Mouse (Mus musculus) hindbrain, embryonic 13.5 days (tissue): Measurements from ENCODE around the gene Znrf2. TPM values are rescaled to one million over a fixed set of nuclear protein-coding genes. Genes with fewer than 3 reads are reported as not detected.

Experiments
- ATAC-seq: fragments of 200-750 bp; cut with Nextera tagmentation; 2 replicates; pipeline ENCODE4 v1.8.0; 2017; ENCODE audit warnings: moderate TSS enrichment; ENCODE audit not compliant: low FRiP score
- H3K27ac ChIP-seq: fragments of 300-500 bp; sonication (generic); 2 replicates; pipeline ENCODE4 v1.5.1; 2015; ENCODE audit warnings: inconsistent platforms, mild to moderate bottlenecking, moderate library complexity
- H3K27me3 ChIP-seq: fragments of 300-500 bp; sonication (generic); 2 replicates; pipeline ENCODE4 v1.6.1; 2015; ENCODE audit warnings: mild to moderate bottlenecking, inconsistent platforms
- H3K36me3 ChIP-seq: fragments of 300-500 bp; sonication (generic); 2 replicates; pipeline ENCODE4 v1.6.1; 2015; ENCODE audit warnings: mild to moderate bottlenecking, inconsistent platforms
- H3K4me1 ChIP-seq: fragments of 300-500 bp; sonication (generic); replicated peaks from 2 replicates; pipeline ENCODE4 v1.6.1; 2015; ENCODE audit warnings: inconsistent platforms
- H3K4me2 ChIP-seq: fragments of 300-500 bp; sonication (generic); 2 replicates; pipeline ENCODE4 v1.6.1; 2015; ENCODE audit warnings: inconsistent platforms, mild to moderate bottlenecking, moderate library complexity
- H3K4me3 ChIP-seq: fragments of 300-500 bp; sonication (generic); 2 replicates; pipeline ENCODE4 v1.5.1; 2015; ENCODE audit warnings: mild to moderate bottlenecking, inconsistent platforms
- H3K9ac ChIP-seq: fragments of 300-500 bp; sonication (generic); 2 replicates; pipeline ENCODE4 v1.6.1; 2015; ENCODE audit warnings: mild to moderate bottlenecking, inconsistent platforms
- H3K9me3 ChIP-seq: fragments of 300-500 bp; sonication (generic); 2 replicates; pipeline ENCODE4 v1.6.1; 2016; ENCODE audit warnings: inconsistent platforms
- WGBS: fragments of 180-500 bp; shearing (Covaris S2); methylation state at CpG from one replicate; pipeline ENCODE4 v1.1.7; 2015; 5-methylcytosine and 5-hydroxymethylcytosine counted together
- polyA plus RNA-seq: library from polyadenylated mRNA; unstranded; fragments of >200 nt; fragmentation: Nextera tagmentation; extraction: Ambion mirVana; gene quantifications from 2 replicates; pipeline ENCODE4 v1.2.1, GENCODE M21; 2015

Gene Znrf2
- polyA plus RNA-seq, 1 experiment from 2014 or later: 5.6 TPM

DNA sequence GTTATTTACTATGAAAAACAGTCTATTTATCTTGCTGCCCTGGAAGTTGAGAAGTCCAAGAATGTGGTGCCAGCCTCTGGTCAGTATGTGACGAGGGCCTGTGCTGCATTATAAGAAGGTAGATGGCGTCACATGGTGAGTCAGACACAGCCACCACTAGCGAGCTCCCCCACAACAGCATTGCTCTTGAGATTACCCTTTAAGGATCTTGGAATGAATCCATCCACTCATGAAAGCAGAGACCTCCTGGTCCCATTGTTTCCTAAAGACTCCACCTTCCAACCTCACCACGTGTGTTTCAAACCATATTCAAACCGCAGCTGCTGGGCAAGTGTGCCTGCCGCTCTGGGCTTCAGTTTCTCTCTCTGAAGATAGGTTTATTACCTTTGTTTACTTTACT, 28.2 kb upstream of the Znrf2 start:
- H3K4me1 ChIP-seq: peaks cover 5% of the 10 kb centered on the region
- no peak overlapping the region for H3K9ac ChIP-seq
- no peak overlapping the region for H3K4me2 ChIP-seq
- H3K9me3 ChIP-seq: no peaks in the 10 kb centered on the region
- no peaks in the 10 kb centered on the region for H3K36me3 ChIP-seq
- ATAC-seq: no peak
- 67% methylated on average over 6 of the region's 6 CpGs for WGBS
- no peak overlapping the region for H3K27ac ChIP-seq
- no peak overlapping the region for H3K4me3 ChIP-seq
- H3K27me3 ChIP-seq: 0 out of 2 replicates have a peak, but pooled peaks cover 6% of the 10 kb centered on the region

DNA sequence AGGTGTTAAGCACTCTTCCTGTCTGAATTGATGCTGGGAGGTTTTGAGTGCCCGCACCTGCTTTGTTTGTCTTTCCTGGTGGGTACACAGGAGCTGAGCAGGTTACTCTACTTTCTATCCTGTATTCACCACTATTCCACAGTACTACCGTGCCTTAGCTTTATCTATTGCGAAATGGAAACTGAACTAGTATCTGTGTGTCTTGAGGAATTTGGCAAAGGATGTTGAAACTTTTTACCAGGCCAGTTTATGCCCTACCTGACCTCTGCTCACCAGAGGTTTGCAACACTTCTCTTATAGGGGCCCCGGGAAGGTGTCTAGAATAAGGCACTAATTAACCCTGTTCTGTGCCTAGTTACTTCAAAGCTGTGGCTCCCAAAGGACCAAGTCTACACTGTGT, 27.6 kb upstream of the Znrf2 start:
- H3K4me3 ChIP-seq: no peak overlapping the region

DNA sequence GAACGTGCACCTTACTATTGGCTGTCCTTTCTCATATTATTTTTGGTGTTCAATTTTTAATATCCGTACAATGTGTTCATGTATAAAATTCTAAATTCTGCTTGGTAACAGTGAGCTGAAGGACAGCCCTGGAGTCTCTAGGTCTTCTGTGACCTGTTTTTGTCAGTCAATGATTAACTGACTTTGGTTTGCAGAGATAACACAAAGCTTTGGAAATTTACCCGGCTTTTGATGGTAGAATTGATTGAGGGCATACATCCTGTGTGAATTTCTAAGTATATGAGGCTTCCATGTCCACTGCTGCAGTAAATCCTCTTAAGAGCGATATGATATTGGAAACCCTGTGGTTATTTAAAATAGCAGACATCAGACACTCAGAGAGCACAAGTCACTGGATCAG, 26.6 kb upstream of the Znrf2 start:
- Histone ChIP-seq H3K36me3 (no peaks in the 10 kb centered on the region), H3K9me3 (no peaks in the 10 kb centered on the region), H3K4me2 (no peak overlapping the region), H3K4me3 (no peak overlapping the region), H3K27me3 (no peaks in the 10 kb centered on the region), H3K4me1 (peaks cover 3% of the 10 kb centered on the region), H3K27ac (no peak overlapping the region), H3K9ac (no peak overlapping the region)
- ATAC-seq: no peak
- 86% methylated on average over 4 of the region's 4 CpGs for WGBS

More for the DNA sequence above, 27.6 kb upstream of the Znrf2 start:
- Histone ChIP-seq H3K4me2 (no peak overlapping the region), H3K27me3 (no peaks in the 10 kb centered on the region), H3K4me1 (peaks cover 5% of the 10 kb centered on the region), H3K9ac (no peak overlapping the region), H3K36me3 (no peaks in the 10 kb centered on the region), H3K27ac (no peak overlapping the region), H3K9me3 (no peaks in the 10 kb centered on the region)
- 94% methylated on average over 4 of the region's 4 CpGs for WGBS
- no peak for ATAC-seq

DNA sequence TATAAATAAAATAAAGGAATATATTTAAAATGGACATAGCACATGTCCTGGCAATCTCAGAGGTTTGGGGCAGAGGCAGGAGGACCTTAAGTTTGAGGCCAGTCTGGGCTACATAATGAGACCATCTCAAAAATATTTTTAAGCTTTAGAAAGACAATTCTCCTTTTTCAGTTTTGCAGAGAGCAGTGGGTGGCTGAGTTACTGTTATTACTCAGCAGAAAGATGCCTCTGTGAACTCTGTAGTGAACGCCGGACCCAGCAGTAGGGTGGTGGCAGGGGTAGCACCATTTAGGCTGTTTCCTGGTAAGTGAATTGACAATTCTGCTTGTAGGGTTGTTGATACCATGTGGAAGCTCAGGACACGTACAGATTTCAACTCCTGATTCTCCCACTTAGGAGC, 22.9 kb upstream of the Znrf2 start:
- H3K4me2 ChIP-seq: no peak overlapping the region
- H3K27me3 ChIP-seq: no peaks in the 10 kb centered on the region
- 90% methylated on average over 3 of the region's 3 CpGs for WGBS
- ATAC-seq: no peak
- no peaks in the 10 kb centered on the region for H3K36me3 ChIP-seq
- no peaks in the 10 kb centered on the region for H3K9me3 ChIP-seq
- no peak overlapping the region for H3K27ac ChIP-seq
- no peak overlapping the region for H3K9ac ChIP-seq
- H3K4me3 ChIP-seq: no peak overlapping the region
- H3K4me1 ChIP-seq: no peaks in the 10 kb centered on the region

DNA sequence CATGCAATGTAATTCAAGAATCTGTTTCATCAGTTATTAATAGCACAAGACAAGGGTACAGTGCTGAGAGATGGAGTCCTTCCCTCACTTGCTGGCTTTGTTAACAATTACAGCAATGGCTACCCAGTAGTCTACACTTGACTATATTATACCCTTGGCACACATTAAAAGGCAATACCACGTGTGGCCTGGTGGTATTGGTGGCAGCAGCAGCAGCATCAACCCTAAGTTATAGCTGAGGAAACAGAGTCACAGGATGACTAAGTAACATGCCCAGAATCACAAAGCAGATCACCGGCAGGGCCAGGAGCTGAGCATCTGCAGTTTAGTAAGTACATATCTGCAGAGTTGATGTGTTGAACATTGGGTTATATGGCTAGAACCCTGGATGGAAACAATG, 22.3 kb upstream of the Znrf2 start:
- Histone ChIP-seq H3K9ac (no peak overlapping the region), H3K36me3 (no peaks in the 10 kb centered on the region), H3K27me3 (no peaks in the 10 kb centered on the region), H3K4me2 (no peak overlapping the region), H3K4me1 (no peaks in the 10 kb centered on the region), H3K4me3 (no peak overlapping the region), H3K9me3 (no peaks in the 10 kb centered on the region), H3K27ac (no peak overlapping the region)
- ATAC-seq: no peak
- WGBS: 70% methylated on average over 2 of the region's 2 CpGs

DNA sequence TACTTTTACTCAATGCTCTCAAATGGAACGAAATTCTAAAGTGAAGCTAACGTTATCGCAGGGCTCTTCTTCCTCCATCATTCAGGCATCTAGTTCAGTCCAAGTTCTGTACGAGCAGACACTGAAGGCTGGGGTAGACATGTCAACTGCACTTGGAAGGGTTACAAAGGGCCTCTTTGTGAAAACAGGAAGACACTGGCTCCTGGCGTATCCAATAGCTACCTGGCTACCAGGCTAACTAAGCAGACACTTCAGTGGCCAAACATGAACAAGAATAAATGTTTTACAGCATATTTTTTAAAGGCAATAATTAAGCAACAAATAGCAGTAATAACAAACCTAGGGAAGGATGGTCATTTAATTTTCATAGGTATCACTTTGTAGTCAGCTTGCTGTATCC, 21.7 kb upstream of the Znrf2 start:
- Histone ChIP-seq H3K27ac (no peak overlapping the region), H3K36me3 (no peaks in the 10 kb centered on the region), H3K9me3 (no peaks in the 10 kb centered on the region), H3K4me1 (no peaks in the 10 kb centered on the region), H3K4me2 (no peak overlapping the region), H3K9ac (no peak overlapping the region), H3K4me3 (no peak overlapping the region), H3K27me3 (no peaks in the 10 kb centered on the region)
- 86% methylated on average over 5 of the region's 5 CpGs for WGBS
- no peak for ATAC-seq

DNA sequence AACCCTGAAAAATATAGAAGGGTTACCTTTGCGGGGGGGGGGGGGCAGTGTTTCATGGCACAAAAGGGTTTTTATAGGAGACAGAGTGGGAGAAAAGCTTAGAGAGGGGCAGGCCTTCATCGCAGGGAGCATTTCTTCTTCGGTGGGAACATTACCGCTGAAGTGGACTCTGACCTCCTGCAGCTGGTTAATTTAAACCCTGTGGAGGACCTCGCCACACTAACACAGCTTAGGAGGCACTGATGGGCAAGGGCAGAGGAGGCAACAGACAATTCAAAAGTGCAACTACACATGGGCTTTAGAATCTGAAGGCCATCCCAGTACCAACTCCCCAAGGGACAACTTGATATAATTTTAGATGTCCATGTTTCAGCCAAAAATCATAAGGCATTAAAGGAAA, 20.7 kb upstream of the Znrf2 start:
- ATAC-seq: no peak
- no peak overlapping the region for H3K4me3 ChIP-seq
- H3K4me1 ChIP-seq: no peaks in the 10 kb centered on the region
- no peak overlapping the region for H3K4me2 ChIP-seq
- H3K9ac ChIP-seq: no peak overlapping the region
- H3K9me3 ChIP-seq: no peaks in the 10 kb centered on the region
- no peak overlapping the region for H3K27ac ChIP-seq
- H3K27me3 ChIP-seq: no peaks in the 10 kb centered on the region
- no peaks in the 10 kb centered on the region for H3K36me3 ChIP-seq
- WGBS: 81% methylated on average over 5 of the region's 5 CpGs

DNA sequence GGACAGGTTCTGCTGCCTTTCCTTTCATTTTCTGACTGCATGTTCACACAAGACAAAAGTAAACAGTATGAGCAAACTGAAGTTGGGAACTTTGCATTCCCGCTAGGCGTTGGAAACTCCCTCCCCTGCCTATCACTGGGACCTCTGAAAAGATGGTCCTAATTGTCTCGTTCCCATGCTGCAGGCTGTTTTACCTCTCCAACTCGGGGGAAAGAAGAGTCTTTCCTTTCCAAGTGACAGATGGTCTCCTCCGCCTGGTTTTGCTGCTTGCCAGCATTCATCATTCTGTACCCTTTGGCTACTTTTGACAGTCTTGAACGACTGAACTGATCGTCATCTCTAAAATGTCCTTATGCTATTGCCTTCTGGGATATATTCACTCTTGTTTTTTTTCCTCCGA, 14.4 kb upstream of the Znrf2 start:
- no peaks in the 10 kb centered on the region for H3K9me3 ChIP-seq
- ATAC-seq: no peak
- H3K27me3 ChIP-seq: no peaks in the 10 kb centered on the region
- no peak overlapping the region for H3K4me2 ChIP-seq
- H3K4me3 ChIP-seq: no peak overlapping the region
- H3K36me3 ChIP-seq: no peaks in the 10 kb centered on the region
- H3K9ac ChIP-seq: no peak overlapping the region
- H3K4me1 ChIP-seq: no peaks in the 10 kb centered on the region
- 60% methylated on average over 8 of the region's 8 CpGs for WGBS
- H3K27ac ChIP-seq: no peak overlapping the region

DNA sequence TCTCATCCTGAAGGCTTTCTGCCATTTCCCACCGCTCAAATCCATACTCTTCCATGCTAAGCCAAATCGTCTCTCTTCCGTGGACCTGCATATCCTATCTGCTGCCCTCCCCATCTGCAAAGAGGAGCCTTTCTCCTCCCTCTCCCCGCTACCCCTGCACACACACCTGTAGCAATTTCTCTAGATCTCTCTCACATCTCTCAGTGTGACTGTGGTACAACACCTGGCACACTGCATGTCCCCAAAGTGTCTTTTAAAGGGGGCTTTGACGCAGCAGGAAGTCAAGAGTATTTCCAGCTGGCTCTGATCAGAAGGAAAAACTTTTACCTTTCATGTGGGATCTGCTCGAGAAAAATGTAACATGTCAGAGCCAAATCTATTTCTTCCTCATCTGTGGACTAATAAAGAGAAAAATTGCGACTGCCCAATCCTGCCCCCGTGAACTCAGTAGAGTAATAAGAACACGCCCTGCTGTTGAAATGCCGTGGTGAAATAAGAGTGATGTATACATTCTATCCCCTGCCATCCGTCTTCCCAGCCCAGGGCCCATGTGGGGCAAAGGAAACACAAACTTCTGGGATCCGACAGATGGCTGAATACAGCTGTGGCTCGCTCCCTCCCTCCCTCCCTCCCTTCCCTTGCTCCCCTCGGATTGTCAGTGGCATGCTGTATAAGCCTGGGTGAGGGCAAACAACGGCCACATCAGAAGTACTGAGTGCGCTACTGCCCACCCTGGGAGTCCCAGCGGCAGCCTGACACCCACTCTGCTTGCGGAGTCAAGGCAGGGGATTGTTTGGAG, 12.5 kb upstream of the Znrf2 start:
- no peak for ATAC-seq
- H3K4me2 ChIP-seq: no peak overlapping the region
- no peak overlapping the region for H3K27ac ChIP-seq
- no peaks in the 10 kb centered on the region for H3K27me3 ChIP-seq
- H3K9me3 ChIP-seq: no peaks in the 10 kb centered on the region
- no peak overlapping the region for H3K4me3 ChIP-seq
- no peak overlapping the region for H3K9ac ChIP-seq
- H3K4me1 ChIP-seq: no peaks in the 10 kb centered on the region
- WGBS: 59% methylated on average over 18 of the region's 18 CpGs
- H3K36me3 ChIP-seq: no peaks in the 10 kb centered on the region

DNA sequence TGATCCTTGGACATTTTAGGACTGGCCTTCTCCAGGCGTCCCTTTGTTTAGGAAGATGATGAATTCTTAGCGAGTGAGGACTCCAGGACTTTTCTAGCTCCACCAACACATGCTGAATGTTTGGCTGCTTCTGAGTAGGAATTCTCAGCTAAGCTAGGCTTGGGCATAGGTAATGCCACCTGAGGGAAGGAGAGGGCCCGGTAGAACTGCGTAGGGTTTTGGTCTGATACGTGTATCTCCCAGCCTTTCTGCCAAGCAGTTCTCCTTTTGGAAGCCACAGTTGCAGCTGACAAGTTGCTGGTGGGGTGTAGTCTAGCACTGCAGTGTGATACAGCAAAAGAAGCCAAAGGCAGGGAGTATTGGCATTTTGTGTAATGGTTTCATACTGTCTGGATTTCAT, 10.9 kb upstream of the Znrf2 start:
- WGBS: 78% methylated on average over 5 of the region's 5 CpGs
- no peaks in the 10 kb centered on the region for H3K27me3 ChIP-seq
- H3K4me2 ChIP-seq: no peak overlapping the region
- H3K27ac ChIP-seq: no peak overlapping the region
- no peak overlapping the region for H3K4me3 ChIP-seq
- no peak for ATAC-seq
- H3K4me1 ChIP-seq: no peaks in the 10 kb centered on the region
- H3K9ac ChIP-seq: no peak overlapping the region
- no peaks in the 10 kb centered on the region for H3K9me3 ChIP-seq
- no peaks in the 10 kb centered on the region for H3K36me3 ChIP-seq

DNA sequence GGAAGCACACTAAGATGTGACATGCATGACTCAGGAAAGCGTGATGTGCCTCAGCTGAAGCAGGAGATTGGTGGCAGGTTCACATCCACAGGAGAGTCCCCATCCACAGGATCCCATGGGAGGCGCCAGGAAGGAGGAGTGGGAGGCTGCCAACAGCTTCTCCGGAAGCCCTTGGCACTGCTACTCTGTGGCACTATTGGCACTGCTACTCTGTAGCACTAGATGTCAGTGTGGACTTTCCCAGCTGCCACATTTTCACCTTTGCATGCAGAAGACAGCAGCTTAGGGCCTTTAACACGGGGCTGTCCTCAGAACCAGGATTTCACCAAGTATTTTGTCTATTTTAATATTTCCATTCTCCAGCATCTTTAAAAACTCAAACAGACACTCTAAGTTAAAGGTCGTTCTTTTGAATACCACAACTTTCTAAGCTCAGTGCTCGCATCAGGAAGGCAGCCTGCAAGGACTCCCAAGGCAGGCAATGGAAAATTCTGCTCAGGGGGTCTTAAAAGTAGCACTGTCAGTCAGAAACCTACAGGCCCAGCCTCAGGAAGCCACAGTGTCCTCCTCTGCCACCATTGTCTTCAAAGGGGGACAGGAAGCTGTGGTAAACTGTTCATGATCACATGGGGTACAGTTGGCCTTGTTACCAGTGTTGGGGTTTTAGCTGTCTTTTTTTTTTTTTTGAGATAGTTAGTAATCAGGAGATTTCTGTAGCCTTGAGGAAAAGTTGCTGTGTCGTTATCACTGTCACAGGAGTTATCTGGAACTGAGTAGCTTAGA, 7.0 kb upstream of the Znrf2 start:
- Histone ChIP-seq H3K27ac (no peak overlapping the region), H3K4me1 (peaks cover 12% of the 10 kb centered on the region; the same call in 1 of the 2 replicates), H3K9me3 (no peaks in the 10 kb centered on the region), H3K36me3 (no peaks in the 10 kb centered on the region), H3K9ac (no peak overlapping the region), H3K4me3 (no peak overlapping the region), H3K4me2 (no peak overlapping the region), H3K27me3 (no peaks in the 10 kb centered on the region)
- WGBS: 71% methylated on average over 7 of the region's 7 CpGs
- ATAC-seq: 0 out of 2 replicates have a peak, but pooled peaks have one; percentile 37

DNA sequence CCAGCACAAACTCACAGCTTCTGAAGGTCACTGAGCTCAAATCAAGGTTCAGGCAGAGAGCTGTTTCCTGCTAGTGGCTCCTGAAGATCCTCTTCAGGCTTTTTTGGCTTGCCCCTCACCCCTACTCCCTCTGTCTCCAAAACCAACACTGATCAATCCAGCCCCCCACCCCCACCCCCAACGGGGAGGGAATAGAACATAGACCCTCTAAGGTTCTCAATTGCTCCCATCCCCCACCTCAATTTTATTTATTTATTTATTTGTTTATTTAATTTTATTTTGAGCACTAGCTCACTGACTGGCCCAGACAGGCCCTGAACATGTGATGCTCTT, 6.4 kb upstream of the Znrf2 start:
- WGBS: 69% methylated on average over 1 of the region's 1 CpGs
- no peak overlapping the region for H3K27ac ChIP-seq
- peaks cover 12% of the 10 kb centered on the region; the same call in 1 of the 2 replicates for H3K4me1 ChIP-seq
- no peak overlapping the region for H3K4me2 ChIP-seq
- 0 out of 2 replicates have a peak, but pooled peaks cover under 1% of the 10 kb centered on the region for H3K27me3 ChIP-seq
- H3K4me3 ChIP-seq: no peak overlapping the region
- ATAC-seq: no peak
- H3K9me3 ChIP-seq: no peaks in the 10 kb centered on the region
- no peaks in the 10 kb centered on the region for H3K36me3 ChIP-seq
- no peak overlapping the region for H3K9ac ChIP-seq
